Mouse (Mus musculus) liver, postnatal 0 days (tissue): Measurements from ENCODE around the gene Gm20388. TPM values are rescaled to one million over a fixed set of nuclear protein-coding genes. Genes with fewer than 3 reads are reported as not detected.

Experiments
- ATAC-seq: fragments of 200-750 bp; cut with Nextera tagmentation; 2 replicates; pipeline ENCODE4 v1.8.0; 2017; ENCODE audit warnings: mild to moderate bottlenecking, moderate library complexity
- DNase-seq: peaks from one replicate; pipeline ENCODE4 v3.0.0-alpha.2; 2016
- H3K27ac ChIP-seq: fragments of 300-500 bp; sonication (generic); 2 replicates; pipeline ENCODE4 v1.5.1; 2014; ENCODE audit warnings: antibody characterized with exemption, moderate library complexity, mild to moderate bottlenecking, low read depth
- H3K27me3 ChIP-seq: fragments of 300-500 bp; sonication (generic); 2 replicates; pipeline ENCODE4 v1.6.1; 2014; ENCODE audit warnings: low read length, control low read depth, mixed read lengths; ENCODE audit not compliant: insufficient read depth
- H3K36me3 ChIP-seq: fragments of 300-500 bp; sonication (generic); replicated peaks from 2 replicates; pipeline ENCODE4 v1.6.1; 2014; ENCODE audit warnings: mild to moderate bottlenecking, control low read depth, low read length, moderate library complexity, mixed read lengths; ENCODE audit not compliant: insufficient read depth
- H3K4me1 ChIP-seq: fragments of 300-500 bp; sonication (generic); 2 replicates; pipeline ENCODE4 v1.6.1; 2014; ENCODE audit warnings: antibody characterized with exemption, mild to moderate bottlenecking, control low read depth; ENCODE audit not compliant: insufficient read depth
- H3K4me2 ChIP-seq: fragments of 300-500 bp; sonication (generic); 2 replicates; pipeline ENCODE4 v1.6.1; 2014; ENCODE audit warnings: low read depth, mild to moderate bottlenecking, low read length, moderate library complexity, mixed read lengths
- H3K4me3 ChIP-seq: fragments of 300-500 bp; sonication (generic); 2 replicates; pipeline ENCODE4 v1.5.1; 2014; ENCODE audit warnings: low read depth, low read length
- H3K9ac ChIP-seq: fragments of 300-500 bp; sonication (generic); replicated peaks from 2 replicates; pipeline ENCODE4 v1.6.1; 2014; ENCODE audit warnings: mild to moderate bottlenecking, moderate library complexity
- H3K9me3 ChIP-seq: fragments of 300-500 bp; sonication (generic); 2 replicates; pipeline ENCODE4 v1.6.1; 2016; ENCODE audit warnings: mild to moderate bottlenecking, control low read depth, low read length, mixed read lengths
- CTCF ChIP-seq: sonication (generic); IDR thresholded peaks from 2 replicates; pipeline ENCODE4 v1.5.1; 2016; ENCODE audit warnings: antibody characterized with exemption, low read depth
- EP300 ChIP-seq: IDR thresholded peaks from 2 replicates; pipeline ENCODE4 v1.6.1; 2016; ENCODE audit warnings: antibody characterized with exemption, low read depth, mild to moderate bottlenecking
- WGBS: fragments of 180-500 bp; shearing (Covaris S2); extraction: QIAGEN DNeasy Blood & Tissue Kit; methylation state at CpG from one replicate; pipeline ENCODE4 v1.1.7; 2014; ENCODE audit not compliant: insufficient replicate concordance; 5-methylcytosine and 5-hydroxymethylcytosine counted together
- polyA plus RNA-seq: library from polyadenylated mRNA; unstranded; fragments of >200 nt; fragmentation: Nextera tagmentation; extraction: Ambion mirVana; gene quantifications from 2 replicates; pipeline ENCODE4 v1.2.1, GENCODE M21; 2015

Gene Gm20388
- polyA plus RNA-seq, 1 experiment from 2014 or later: not detected

- 80% methylated on average over 2 of the region's 2 CpGs for WGBS
- TF ChIP-seq CTCF (no peak), EP300 (no peak)
- Histone ChIP-seq H3K4me2 (no peak overlapping the region), H3K27ac (no peak overlapping the region), H3K9me3 (no peaks in the 10 kb centered on the region), H3K4me1 (no peaks in the 10 kb centered on the region), H3K27me3 (no peaks in the 10 kb centered on the region), H3K9ac (no peak overlapping the region), H3K36me3 (no peaks in the 10 kb centered on the region), H3K4me3 (no peak overlapping the region)
- DNase-seq (no peak), ATAC-seq (no peak)
Measured at GRCm38 (mm10) chr8:120138958-120139357, 228.3 kb downstream of the Gm20388 start.

GRCm38 (mm10) chr8:120140769-120141168 is 230.1 kb downstream of the Gm20388 start:
- 69% methylated on average over 3 of the region's 3 CpGs for WGBS
- TF ChIP-seq EP300 (no peak), CTCF (no peak)
- no peak overlapping the region for H3K9ac ChIP-seq
- H3K9me3 ChIP-seq: no peaks in the 10 kb centered on the region
- no peaks in the 10 kb centered on the region for H3K36me3 ChIP-seq
- H3K4me3 ChIP-seq: no peak overlapping the region
- no peak overlapping the region for H3K27ac ChIP-seq
- no peak overlapping the region for H3K4me2 ChIP-seq
- no peak for DNase-seq
- no peaks in the 10 kb centered on the region for H3K27me3 ChIP-seq
- no peak for ATAC-seq
- H3K4me1 ChIP-seq: no peaks in the 10 kb centered on the region

GRCm38 (mm10) chr8:120143911-120144651 is 233.4 kb downstream of the Gm20388 start:
- no peaks in the 10 kb centered on the region for H3K27me3 ChIP-seq
- no peak for TF ChIP-seq CTCF
- TF ChIP-seq EP300: no peak
- no peaks in the 10 kb centered on the region for H3K36me3 ChIP-seq

GRCm38 (mm10) chr8:120144652-120145301 is 234.1 kb downstream of the Gm20388 start:
- Histone ChIP-seq H3K9ac (no peak overlapping the region), H3K27me3 (no peaks in the 10 kb centered on the region), H3K4me3 (no peak overlapping the region), H3K27ac (no peak overlapping the region), H3K9me3 (no peaks in the 10 kb centered on the region), H3K4me1 (no peaks in the 10 kb centered on the region), H3K4me2 (no peak overlapping the region), H3K36me3 (no peaks in the 10 kb centered on the region)
- WGBS: 50% methylated on average over 12 of the region's 12 CpGs
- no peak for ATAC-seq
- no peak for DNase-seq
- TF ChIP-seq EP300: no peak
- TF ChIP-seq CTCF: no peak

More at GRCm38 (mm10) chr8:120143911-120144651, 233.4 kb downstream of the Gm20388 start:
- Histone ChIP-seq H3K9me3 (no peaks in the 10 kb centered on the region), H3K4me2 (no peak overlapping the region), H3K4me1 (no peaks in the 10 kb centered on the region), H3K4me3 (no peak overlapping the region), H3K9ac (no peak overlapping the region), H3K27ac (no peak overlapping the region)
- WGBS: 72% methylated on average over 15 of the region's 15 CpGs
- DNase-seq (no peak), ATAC-seq (no peak)

GRCm38 (mm10) chr8:120146051-120146450 is 235.4 kb downstream of the Gm20388 start:
- DNase-seq (no peak), ATAC-seq (no peak)
- H3K4me3 ChIP-seq: no peak overlapping the region
- no peak overlapping the region for H3K9ac ChIP-seq
- H3K4me2 ChIP-seq: no peak overlapping the region
- H3K27me3 ChIP-seq: no peaks in the 10 kb centered on the region
- no peaks in the 10 kb centered on the region for H3K9me3 ChIP-seq
- H3K27ac ChIP-seq: no peak overlapping the region
- H3K4me1 ChIP-seq: no peaks in the 10 kb centered on the region
- WGBS: 78% methylated on average over 1 of the region's 1 CpGs
- no peaks in the 10 kb centered on the region for H3K36me3 ChIP-seq
- no peak for TF ChIP-seq CTCF
- no peak for TF ChIP-seq EP300

- 59% methylated on average over 12 of the region's 12 CpGs for WGBS
- no peak overlapping the region for H3K4me2 ChIP-seq
- no peak for DNase-seq
Measured at GRCm38 (mm10) chr8:120150028-120150427, 239.4 kb downstream of the Gm20388 start.

More at GRCm38 (mm10) chr8:120150028-120150427, 239.4 kb downstream of the Gm20388 start:
- ATAC-seq: no peak
- Histone ChIP-seq H3K9ac (no peak overlapping the region), H3K9me3 (no peaks in the 10 kb centered on the region), H3K4me3 (no peak overlapping the region), H3K4me1 (no peaks in the 10 kb centered on the region), H3K27ac (no peak overlapping the region), H3K27me3 (no peaks in the 10 kb centered on the region), H3K36me3 (0 out of 2 replicates have a peak, but pooled peaks cover 3% of the 10 kb centered on the region)
- TF ChIP-seq CTCF: no peak
- TF ChIP-seq EP300: no peak
